Mouse (Mus musculus): Measurements from ENCODE around the gene Ing2. TPM values are rescaled to one million over a fixed set of nuclear protein-coding genes. Genes with fewer than 3 reads are reported as not detected.

The Ing2 gene
- polyA plus RNA-seq, 1 experiment: 16.6 TPM

GRCm38 (mm10) chr8:47660394-47660793 lies 15.0 kb downstream of the Ing2 start:
- Histone ChIP-seq H3K4me3 (ENCODE audit: control insufficient read depth, low read depth, low read length) (no peak overlapping the region), H3K4me1 (ENCODE audit: control insufficient read depth, insufficient read depth, low read length) (no peaks in the 10 kb centered on the region), H3K27ac (ENCODE audit: control insufficient read depth, insufficient read depth, low read depth, low read length) (no peak overlapping the region), H3K27me3 (ENCODE audit: control insufficient read depth, insufficient read depth, low read length) (no peaks in the 10 kb centered on the region), H3K36me3 (ENCODE audit: control insufficient read depth, insufficient read depth, low read length) (no peaks in the 10 kb centered on the region)
- TF ChIP-seq POLR2A (IDR thresholded peaks at IDR 0.05; ENCODE audit: control insufficient read depth, low read depth, low read length): no peak
- TF ChIP-seq CTCF (IDR thresholded peaks at IDR 0.05; ENCODE audit: control insufficient read depth, insufficient read depth, insufficient replicate concordance, low read depth, low read length): no peak

DNA sequence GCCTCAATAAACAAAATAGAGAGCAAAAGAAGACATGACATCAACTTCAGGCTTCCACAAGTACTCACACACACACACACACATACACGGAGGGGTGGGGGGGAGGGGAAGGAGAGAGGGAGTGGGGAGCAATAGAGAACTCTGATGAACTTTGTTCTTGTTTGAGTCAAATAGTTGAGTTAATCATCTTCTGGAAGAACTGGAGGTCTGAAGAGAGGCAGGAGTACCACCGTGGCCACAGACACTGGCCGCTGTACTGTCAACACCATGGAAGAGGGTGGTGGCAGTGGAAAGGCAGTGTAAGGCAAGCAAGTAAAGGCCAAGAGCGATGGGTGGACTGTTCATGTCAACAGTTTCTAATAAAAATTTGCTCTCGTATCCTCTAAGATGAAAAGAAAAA lies 15.9 kb downstream of the Ing2 start:
- Histone ChIP-seq H3K36me3 (ENCODE audit: control insufficient read depth, insufficient read depth, low read length) (no peaks in the 10 kb centered on the region), H3K4me3 (ENCODE audit: control insufficient read depth, low read depth, low read length) (no peak overlapping the region), H3K4me1 (ENCODE audit: control insufficient read depth, insufficient read depth, low read length) (no peaks in the 10 kb centered on the region), H3K27ac (ENCODE audit: control insufficient read depth, insufficient read depth, low read depth, low read length) (no peak overlapping the region), H3K27me3 (ENCODE audit: control insufficient read depth, insufficient read depth, low read length) (no peaks in the 10 kb centered on the region)
- no peak for TF ChIP-seq POLR2A (IDR thresholded peaks at IDR 0.05; ENCODE audit: control insufficient read depth, low read depth, low read length)
- no peak for TF ChIP-seq CTCF (IDR thresholded peaks at IDR 0.05; ENCODE audit: control insufficient read depth, insufficient read depth, insufficient replicate concordance, low read depth, low read length)

DNA sequence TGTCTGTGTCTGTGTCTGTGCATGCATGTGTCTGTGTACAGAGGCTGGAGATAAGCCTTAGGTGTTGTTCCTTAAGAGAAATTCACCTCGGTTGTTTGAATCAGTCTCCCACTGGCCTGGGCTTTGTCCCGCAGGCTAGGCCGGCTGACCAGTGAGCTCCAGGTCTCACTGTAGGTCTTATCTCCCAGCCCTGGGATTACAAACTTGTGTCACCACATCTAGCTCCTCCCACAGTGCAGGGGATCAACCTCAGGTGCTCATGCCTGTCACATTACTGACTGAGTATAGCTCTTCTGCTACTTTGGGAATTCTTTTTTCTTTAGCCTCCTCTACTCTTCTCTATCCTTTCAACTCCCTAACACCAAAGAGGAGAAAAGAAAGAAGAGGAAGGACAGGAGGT lies 20.9 kb downstream of the Ing2 start:
- Histone ChIP-seq H3K4me1 (ENCODE audit: control insufficient read depth, insufficient read depth, low read length) (no peaks in the 10 kb centered on the region), H3K27me3 (ENCODE audit: control insufficient read depth, insufficient read depth, low read length) (no peaks in the 10 kb centered on the region), H3K36me3 (ENCODE audit: control insufficient read depth, insufficient read depth, low read length) (no peaks in the 10 kb centered on the region), H3K4me3 (ENCODE audit: control insufficient read depth, low read depth, low read length) (no peak overlapping the region), H3K27ac (ENCODE audit: control insufficient read depth, insufficient read depth, low read depth, low read length) (no peak overlapping the region)
- TF ChIP-seq POLR2A (IDR thresholded peaks at IDR 0.05; ENCODE audit: control insufficient read depth, low read depth, low read length) (no peak), CTCF (IDR thresholded peaks at IDR 0.05; ENCODE audit: control insufficient read depth, insufficient read depth, insufficient replicate concordance, low read depth, low read length) (no peak)

- TF ChIP-seq CTCF (IDR thresholded peaks at IDR 0.05; ENCODE audit: control insufficient read depth, insufficient read depth, insufficient replicate concordance, low read depth, low read length): no peak
- no peak for TF ChIP-seq POLR2A (IDR thresholded peaks at IDR 0.05; ENCODE audit: control insufficient read depth, low read depth, low read length)
- Histone ChIP-seq H3K27me3 (ENCODE audit: control insufficient read depth, insufficient read depth, low read length) (no peaks in the 10 kb centered on the region), H3K4me3 (ENCODE audit: control insufficient read depth, low read depth, low read length) (no peak overlapping the region), H3K27ac (ENCODE audit: control insufficient read depth, insufficient read depth, low read depth, low read length) (no peak overlapping the region), H3K36me3 (ENCODE audit: control insufficient read depth, insufficient read depth, low read length) (no peaks in the 10 kb centered on the region), H3K4me1 (ENCODE audit: control insufficient read depth, insufficient read depth, low read length) (no peaks in the 10 kb centered on the region)
Measured at GRCm38 (mm10) chr8:47652737-47653076, 22.6 kb downstream of the Ing2 start.

DNA sequence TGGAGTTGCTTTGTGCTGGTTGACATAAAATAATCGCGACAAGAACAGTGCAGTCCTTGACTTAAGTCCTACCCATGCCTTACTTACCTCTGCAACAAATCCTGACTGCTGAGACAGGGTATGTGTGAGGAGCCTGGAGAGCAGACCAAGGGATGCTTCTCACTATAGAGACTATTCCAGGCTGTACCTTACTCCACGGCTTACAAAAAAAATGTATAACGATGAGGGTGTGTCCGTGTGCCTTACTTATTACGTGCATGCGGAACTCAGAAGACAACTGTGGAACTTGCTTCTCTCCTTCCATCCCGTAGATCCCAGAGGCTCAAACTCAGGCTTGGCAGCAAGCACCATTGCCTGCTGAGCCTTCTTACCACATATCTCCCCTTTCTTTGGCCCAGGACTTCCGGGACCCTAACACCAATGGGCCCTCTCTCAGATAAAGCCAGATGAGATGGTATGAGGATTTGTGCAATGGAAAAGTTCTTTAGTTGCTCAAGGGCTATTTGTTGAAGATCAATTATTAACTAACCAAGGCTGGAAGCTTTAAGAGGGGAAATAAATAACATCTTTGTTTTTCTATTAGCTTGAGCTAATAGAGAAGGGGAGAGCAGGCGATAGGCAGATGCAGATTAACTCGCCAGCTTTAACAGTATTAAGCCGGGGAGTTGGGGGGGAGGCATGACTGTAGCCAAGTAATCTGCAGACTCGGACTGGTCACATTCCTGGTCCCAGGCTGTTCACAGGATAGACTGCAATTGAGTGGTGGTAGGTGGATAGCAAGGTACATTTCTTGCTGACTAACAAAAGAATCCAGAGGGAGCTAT lies 23.2 kb downstream of the Ing2 start:
- Histone ChIP-seq H3K4me3 (ENCODE audit: control insufficient read depth, low read depth, low read length) (no peak overlapping the region), H3K36me3 (ENCODE audit: control insufficient read depth, insufficient read depth, low read length) (no peaks in the 10 kb centered on the region), H3K4me1 (ENCODE audit: control insufficient read depth, insufficient read depth, low read length) (no peaks in the 10 kb centered on the region; the same call in 1 of the 2 replicates), H3K27ac (ENCODE audit: control insufficient read depth, insufficient read depth, low read depth, low read length) (no peak overlapping the region), H3K27me3 (ENCODE audit: control insufficient read depth, insufficient read depth, low read length) (no peaks in the 10 kb centered on the region)
- TF ChIP-seq CTCF (IDR thresholded peaks at IDR 0.05; ENCODE audit: control insufficient read depth, insufficient read depth, insufficient replicate concordance, low read depth, low read length): no peak
- no peak for TF ChIP-seq POLR2A (IDR thresholded peaks at IDR 0.05; ENCODE audit: control insufficient read depth, low read depth, low read length)

- Histone ChIP-seq H3K27ac (ENCODE audit: control insufficient read depth, insufficient read depth, low read depth, low read length) (no peak overlapping the region), H3K27me3 (ENCODE audit: control insufficient read depth, insufficient read depth, low read length) (no peaks in the 10 kb centered on the region), H3K4me3 (ENCODE audit: control insufficient read depth, low read depth, low read length) (no peak overlapping the region), H3K36me3 (ENCODE audit: control insufficient read depth, insufficient read depth, low read length) (no peaks in the 10 kb centered on the region), H3K4me1 (ENCODE audit: control insufficient read depth, insufficient read depth, low read length) (peaks cover 7% of the 10 kb centered on the region)
- TF ChIP-seq POLR2A (IDR thresholded peaks at IDR 0.05; ENCODE audit: control insufficient read depth, low read depth, low read length) (no peak), CTCF (IDR thresholded peaks at IDR 0.05; ENCODE audit: control insufficient read depth, insufficient read depth, insufficient replicate concordance, low read depth, low read length) (no peak)
Measured at GRCm38 (mm10) chr8:47650853-47651252, 24.5 kb downstream of the Ing2 start.

GRCm38 (mm10) chr8:47649551-47649950 lies 25.8 kb downstream of the Ing2 start:
- Histone ChIP-seq H3K27me3 (ENCODE audit: control insufficient read depth, insufficient read depth, low read length) (no peaks in the 10 kb centered on the region), H3K27ac (ENCODE audit: control insufficient read depth, insufficient read depth, low read depth, low read length) (no peak overlapping the region), H3K36me3 (ENCODE audit: control insufficient read depth, insufficient read depth, low read length) (no peaks in the 10 kb centered on the region), H3K4me1 (ENCODE audit: control insufficient read depth, insufficient read depth, low read length) (peaks cover 7% of the 10 kb centered on the region), H3K4me3 (ENCODE audit: control insufficient read depth, low read depth, low read length) (no peak overlapping the region)
- no peak for TF ChIP-seq POLR2A (IDR thresholded peaks at IDR 0.05; ENCODE audit: control insufficient read depth, low read depth, low read length)
- no peak for TF ChIP-seq CTCF (IDR thresholded peaks at IDR 0.05; ENCODE audit: control insufficient read depth, insufficient read depth, insufficient replicate concordance, low read depth, low read length)
